In genomic region chr3:132950529-132950880, GRCm38 (mm10) we compare ENCODE assay signal across 8 mouse cellular contexts. TPM values are rescaled to one million over a fixed set of nuclear protein-coding genes. Genes with fewer than 3 reads are reported as not detected.
DNase-seq lines count a peak whose midpoint lies in the region; ATAC-seq and TF ChIP-seq lines count a peak whose summit lies in the region.

No protein-coding gene starts in this region.

- WGBS in liver, adult 2 months = 17% methylated on average over 7 of the region's 7 CpGs
- WGBS in embryonic facial prominence, embryonic 15.5 days = 8% methylated on average over 7 of the region's 7 CpGs
- 11% methylated on average over 7 of the region's 7 CpGs for WGBS in intestine, embryonic 15.5 days

- H3K79me2 ChIP-seq in liver, adult 2 months (ENCODE audit: control insufficient read depth, insufficient read depth, low read length) = no peaks in the 10 kb centered on the region
- H3K79me2 ChIP-seq in myocyte (ENCODE audit: control insufficient read depth, insufficient read depth) = peaks cover 4% of the 10 kb centered on the region

- H3K4me2 ChIP-seq in embryonic facial prominence, embryonic 15.5 days (replicated peaks) = peak overlapping the region; percentile 98
- H3K4me2 ChIP-seq in intestine, embryonic 15.5 days (replicated peaks) = peak overlapping the region; percentile 99
- H3K4me2 ChIP-seq in myocyte (ENCODE audit: low read depth) = peak overlapping the region; percentile 85

- no peak for DNase-seq in liver, adult 2 months (ENCODE audit: extremely low read depth, low read depth, low spot score)
- no peak for DNase-seq in liver
- no peak for DNase-seq in adrenal gland, adult 18-20 months (ENCODE audit: low spot score in 2 of 2)
- DNase-seq in kidney, adult 11 months = no peak
- no peak for DNase-seq in right cerebral cortex, postnatal 14 days

- H3K4me3 ChIP-seq in liver, adult 2 months (ENCODE audit: insufficient read depth, low read depth, low read length) = peak overlapping the region; percentile 48; the same call in 1 of the 2 replicates
- peak overlapping the region; percentile 70 for H3K4me3 ChIP-seq in embryonic facial prominence, embryonic 15.5 days (replicated peaks)
- H3K4me3 ChIP-seq in intestine, embryonic 15.5 days (replicated peaks) = peak overlapping the region; percentile 69
- peak overlapping the region; percentile 56 for H3K4me3 ChIP-seq in myocyte

- H3K27ac ChIP-seq in liver, adult 2 months (replicated peaks; ENCODE audit: insufficient read depth, low read depth, low read length) = no peak overlapping the region
- H3K27ac ChIP-seq in embryonic facial prominence, embryonic 15.5 days (replicated peaks) = peak overlapping the region; percentile 79; the same call in 1 of the 2 replicates
- H3K27ac ChIP-seq in intestine, embryonic 15.5 days = no peak overlapping the region

- TF ChIP-seq POLR2A in liver, adult 2 months (IDR thresholded peaks at IDR 0.05; ENCODE audit: extremely low read depth, insufficient read depth, low read length) = no peak
- TF ChIP-seq POLR2A in myocyte (IDR thresholded peaks at IDR 0.05; ENCODE audit: insufficient read length, low read depth) = no peak

- H3ac ChIP-seq in myocyte (ENCODE audit: control insufficient read depth, insufficient read length) = peak overlapping the region; percentile 32

- peaks cover 16% of the 10 kb centered on the region for H3K27me3 ChIP-seq in liver, adult 2 months (ENCODE audit: control insufficient read depth, insufficient read depth, low read length)
- H3K27me3 ChIP-seq in embryonic facial prominence, embryonic 15.5 days = no peaks in the 10 kb centered on the region
- H3K27me3 ChIP-seq in intestine, embryonic 15.5 days (replicated peaks) = 0 out of 2 replicates have a peak, but pooled peaks cover 3% of the 10 kb centered on the region
- H3K27me3 ChIP-seq in myocyte (ENCODE audit: control insufficient read depth, insufficient read depth, insufficient read length) = no peaks in the 10 kb centered on the region

- no peak for ATAC-seq in embryonic facial prominence, embryonic 15.5 days (ENCODE audit: insufficient number of reproducible peaks, low FRiP score, low TSS enrichment, low read depth)
- ATAC-seq in intestine, embryonic 15.5 days = no peak

- H3K9ac ChIP-seq in liver, adult 2 months (ENCODE audit: low read depth, low read length) = no peak overlapping the region
- H3K9ac ChIP-seq in embryonic facial prominence, embryonic 15.5 days = peak overlapping the region; percentile 58
- H3K9ac ChIP-seq in intestine, embryonic 15.5 days = peak overlapping the region; percentile 64

- no peaks in the 10 kb centered on the region for H3K36me3 ChIP-seq in liver, adult 2 months (ENCODE audit: control insufficient read depth, insufficient read depth, low read length)
- H3K36me3 ChIP-seq in embryonic facial prominence, embryonic 15.5 days = no peaks in the 10 kb centered on the region
- no peaks in the 10 kb centered on the region for H3K36me3 ChIP-seq in intestine, embryonic 15.5 days
- no peaks in the 10 kb centered on the region for H3K36me3 ChIP-seq in myocyte (ENCODE audit: control insufficient read depth, insufficient read depth)

- H3K9me3 ChIP-seq in embryonic facial prominence, embryonic 15.5 days (replicated peaks) = no peaks in the 10 kb centered on the region
- H3K9me3 ChIP-seq in intestine, embryonic 15.5 days = no peaks in the 10 kb centered on the region

- peaks cover 7% of the 10 kb centered on the region; the same call in 1 of the 2 replicates for H3K4me1 ChIP-seq in liver, adult 2 months (ENCODE audit: control insufficient read depth, insufficient read depth, low read length)
- H3K4me1 ChIP-seq in embryonic facial prominence, embryonic 15.5 days = peaks cover 18% of the 10 kb centered on the region; the same call in 1 of the 2 replicates
- 0 out of 2 replicates have a peak, but pooled peaks cover 10% of the 10 kb centered on the region for H3K4me1 ChIP-seq in intestine, embryonic 15.5 days (replicated peaks)

- no peak for TF ChIP-seq CTCF in liver, adult 2 months (IDR thresholded peaks at IDR 0.05; ENCODE audit: low read depth, low read length)

TF ChIP-seq in myocyte, 11 proteins besides CTCF, POLR2A, EP300 and RAD21:
- TF ChIP-seq MAX (IDR thresholded peaks at IDR 0.05; ENCODE audit: low read depth) (no peak), USF1 (IDR thresholded peaks at IDR 0.05; ENCODE audit: low read depth) (no peak), POLR2AphosphoS2 (IDR thresholded peaks at IDR 0.05; ENCODE audit: insufficient read length, low read depth) (no peak), TCF12 (IDR thresholded peaks at IDR 0.05; ENCODE audit: insufficient read depth, poor library complexity, severe bottlenecking) (no peak), E2F4 (IDR thresholded peaks at IDR 0.05; ENCODE audit: insufficient read depth) (no peak), REST (IDR thresholded peaks at IDR 0.05; ENCODE audit: insufficient read depth, insufficient read length) (no peak), TCF3 (IDR thresholded peaks at IDR 0.05; ENCODE audit: insufficient read length, low read depth) (no peak), MYOD1 (IDR thresholded peaks at IDR 0.05; ENCODE audit: control insufficient read depth in 1 of 3, insufficient read length in 2 of 3, low read depth in 2 of 3) (no peak), CEBPB (IDR thresholded peaks at IDR 0.05; ENCODE audit: insufficient read depth, poor library complexity, severe bottlenecking) (no peak), SRF (IDR thresholded peaks at IDR 0.05; ENCODE audit: control insufficient read depth, insufficient read length, low read depth) (no peak), MYOG (IDR thresholded peaks at IDR 0.05; ENCODE audit: control insufficient read depth in 1 of 3, insufficient read depth in 1 of 3, insufficient read length in 2 of 3, low read depth in 2 of 3) (no peak)

RNA-seq across cellular contexts. Expression of gene Npnt, which starts 0.4 kb away (rescaled TPM):
- total RNA-seq in liver, adult 2 months (2014; rRNA removed) = 0.07 and 0.09 TPM in 2 replicates
- 0.37 and 0.39 TPM in 2 replicates for polyA plus RNA-seq in liver, adult 2 months (2012; rRNA removed)
- polyA plus RNA-seq in embryonic facial prominence, embryonic 15.5 days (2015; fragmentation: Nextera tagmentation; extraction: Ambion mirVana) = 86.3 and 96.9 TPM in 2 replicates
- 26.8 and 28.7 TPM in 2 replicates for polyA plus RNA-seq in intestine, embryonic 15.5 days (2015; fragmentation: Nextera tagmentation; extraction: Ambion mirVana)
- polyA plus RNA-seq in myocyte (2012; fragmentation: generic; extraction: Trizol) = 123 TPM
- 10 to 100 TPM; 10.5 to 10.7 TPM for total RNA-seq in adrenal gland, adult 18-20 months (2021)

Comparison
In these comparisons a context has a peak if more than half of its experiments do, and no peak if none do; other contexts are left out.
1. RNA of gene Npnt, which starts 0.4 kb away (polyA plus RNA-seq): 123 TPM in myocyte (single experiment), 86.3 to 96.9 TPM in embryonic facial prominence, embryonic 15.5 days and 26.8 to 28.7 TPM in intestine, embryonic 15.5 days; 0.37 to 0.39 TPM in liver, adult 2 months; every median in the first group is over 10 times any median in the second.
2. Peak in every context shown above with its lines, with median percentiles within 50 percentile points of each other: H3K4me3 ChIP-seq and H3K4me2 ChIP-seq.